Mouse (Mus musculus) cortical plate, adult 2 months (tissue): ENCODE results near the gene Unk.

Experiments
- CTCF ChIP-seq: fragments of 200-500 bp; IDR thresholded peaks from 2 replicates; pipeline ENCODE4 v1.5.1; 2011; ENCODE audit warnings: mild to moderate bottlenecking, control low read depth, low read length; ENCODE audit not compliant: insufficient read depth; ENCODE audit errors: extremely low read depth
- POLR2A ChIP-seq: fragments of 200-500 bp; IDR thresholded peaks from 2 replicates; pipeline ENCODE4 v1.6.1; 2011; ENCODE audit warnings: mild to moderate bottlenecking, low read length, control low read depth; ENCODE audit not compliant: insufficient read depth; ENCODE audit errors: extremely low read depth

- TF ChIP-seq CTCF = no peak
- TF ChIP-seq POLR2A = no peak
Measured at GRCm38 (mm10) chr11:116040593-116040992, 10.5 kb downstream of the Unk start.
